In the genomic region with DNA sequence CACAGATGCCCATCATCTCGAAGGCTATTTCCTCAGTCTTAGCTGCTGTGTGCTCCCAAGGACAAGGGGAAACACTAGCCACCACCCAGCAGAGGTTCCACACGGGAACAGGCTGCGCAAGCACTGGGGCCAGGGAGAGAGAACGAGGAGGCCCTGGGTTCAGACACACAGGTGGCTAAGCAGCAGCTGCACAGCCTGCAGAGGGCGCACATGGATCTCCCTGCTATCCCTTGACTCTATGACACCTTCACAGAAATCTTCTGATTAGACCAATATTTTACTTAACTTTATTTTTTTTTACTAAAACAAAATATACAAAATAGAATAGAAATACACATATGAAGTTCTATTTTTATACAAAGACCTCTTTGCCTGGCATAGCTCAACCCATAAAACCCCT, we compare ENCODE assay signal across 14 mouse cellular contexts. TPM values are rescaled to one million over a fixed set of nuclear protein-coding genes. Genes with fewer than 3 reads are reported as not detected.
DNase-seq lines count a peak whose midpoint lies in the region; ATAC-seq and TF ChIP-seq lines count a peak whose summit lies in the region.
"Had no signal": no experiment of that assay in that cellular context is flagged by ENCODE, and none has a peak within 500 bp of the region (broad histone marks: within the 10 kb centered on the region; RNA-seq: fewer than 3 reads in every experiment).

No protein-coding gene starts in this region.

- no peak overlapping the region for H3K4me2 ChIP-seq in midbrain, postnatal 0 days (ENCODE audit: low read depth, low read length, poor library complexity, severe bottlenecking)
- H3K4me2 ChIP-seq in forebrain, embryonic 16.5 days (ENCODE audit: low read length) = no peak overlapping the region

- H3K27ac ChIP-seq in heart, adult 2 months = no peak overlapping the region
- H3K27ac ChIP-seq in midbrain, postnatal 0 days (ENCODE audit: low read depth, low read length) = no peak overlapping the region
- no peak overlapping the region for H3K27ac ChIP-seq in midbrain, embryonic 10.5 days (replicated peaks)
- H3K27ac ChIP-seq in forebrain, embryonic 16.5 days (ENCODE audit: low read length) = no peak overlapping the region

- TF ChIP-seq EP300 in heart, adult 2 months (IDR thresholded peaks at IDR 0.05; ENCODE audit: insufficient read depth, low read depth, low read length) = no peak

- H3K27me3 ChIP-seq in heart, adult 2 months (ENCODE audit: control insufficient read depth, insufficient read depth, low read length) = no peaks in the 10 kb centered on the region; the same call in 1 of the 2 replicates
- H3K27me3 ChIP-seq in midbrain, postnatal 0 days (ENCODE audit: insufficient read depth, low read length) = no peaks in the 10 kb centered on the region
- H3K27me3 ChIP-seq in midbrain, embryonic 10.5 days (ENCODE audit: low read depth, poor library complexity, severe bottlenecking) = no peaks in the 10 kb centered on the region; the same call in 1 of the 2 replicates
- H3K27me3 ChIP-seq in forebrain, embryonic 16.5 days (replicated peaks; ENCODE audit: control insufficient read depth, insufficient read depth, low read length) = no peaks in the 10 kb centered on the region

- no peak overlapping the region for H3K9ac ChIP-seq in heart, adult 2 months (ENCODE audit: low read depth, low read length)
- H3K9ac ChIP-seq in midbrain, postnatal 0 days (replicated peaks; ENCODE audit: low read length, poor library complexity, severe bottlenecking) = no peak overlapping the region
- no peak overlapping the region for H3K9ac ChIP-seq in forebrain, embryonic 16.5 days (replicated peaks; ENCODE audit: low read depth, low read length)

- peaks cover 2% of the 10 kb centered on the region; the same call in 1 of the 2 replicates for H3K4me1 ChIP-seq in heart, adult 2 months (ENCODE audit: control insufficient read depth, insufficient read depth, low read length)
- H3K4me1 ChIP-seq in midbrain, postnatal 0 days (ENCODE audit: insufficient read depth, low read length) = no peaks in the 10 kb centered on the region
- peaks cover 11% of the 10 kb centered on the region for H3K4me1 ChIP-seq in midbrain, embryonic 10.5 days
- no peaks in the 10 kb centered on the region for H3K4me1 ChIP-seq in forebrain, embryonic 16.5 days (replicated peaks; ENCODE audit: control insufficient read depth, insufficient read depth, low read length)

- ATAC-seq in midbrain, postnatal 0 days (ENCODE audit: low FRiP score) = no peak
- ATAC-seq in forebrain, embryonic 16.5 days = no peak
- ATAC-seq: Patski had no signal

- H3K36me3 ChIP-seq in heart, adult 2 months (ENCODE audit: control insufficient read depth, insufficient read depth, low read length) = no peaks in the 10 kb centered on the region
- H3K36me3 ChIP-seq in midbrain, postnatal 0 days (ENCODE audit: insufficient read depth, low read length) = no peaks in the 10 kb centered on the region
- H3K36me3 ChIP-seq in midbrain, embryonic 10.5 days = no peaks in the 10 kb centered on the region
- no peaks in the 10 kb centered on the region for H3K36me3 ChIP-seq in forebrain, embryonic 16.5 days (ENCODE audit: control insufficient read depth, insufficient read depth)

- H3K4me3 ChIP-seq in heart, adult 2 months = no peak overlapping the region
- H3K4me3 ChIP-seq in midbrain, postnatal 0 days (ENCODE audit: low read depth, low read length) = no peak overlapping the region
- H3K4me3 ChIP-seq in midbrain, embryonic 10.5 days = no peak overlapping the region
- H3K4me3 ChIP-seq in forebrain, embryonic 16.5 days (replicated peaks; ENCODE audit: low read length) = no peak overlapping the region

- DNase-seq in heart, adult 2 months = no peak
- DNase-seq in heart, adult 9 months (ENCODE audit: low spot score in 2 of 2) = no peak
- DNase-seq in midbrain, postnatal 0 days (ENCODE audit: low spot score) = no peak
- no peak for DNase-seq in midbrain, embryonic 10.5 days (ENCODE audit: low spot score)
- DNase-seq in ZHBTc4 (ENCODE audit: low read depth, low spot score) = peak; percentile 21
- peak; percentile 5 for DNase-seq in thymus, postnatal 0 days (ENCODE audit: low spot score)
- no peak for DNase-seq in gastrocnemius, postnatal 10 days

- H3K79me2 ChIP-seq in heart, adult 2 months (replicated peaks; ENCODE audit: control insufficient read depth, insufficient read depth, low read length) = no peaks in the 10 kb centered on the region

- TF ChIP-seq POLR2A in heart, adult 2 months (IDR thresholded peaks at IDR 0.05; ENCODE audit: insufficient read depth, low read depth, low read length) = no peak

- WGBS in heart, adult 2 months = 62% methylated on average over 5 of the region's 5 CpGs
- WGBS in midbrain, postnatal 0 days = 61% methylated on average over 5 of the region's 5 CpGs
- WGBS in midbrain, embryonic 10.5 days = 73% methylated on average over 5 of the region's 5 CpGs
- 62% methylated on average over 5 of the region's 5 CpGs for WGBS in forebrain, embryonic 16.5 days

- no peaks in the 10 kb centered on the region for H3K9me3 ChIP-seq in midbrain, postnatal 0 days (ENCODE audit: low read length)
- no peaks in the 10 kb centered on the region; the same call in 1 of the 2 replicates for H3K9me3 ChIP-seq in midbrain, embryonic 10.5 days (replicated peaks)
- no peaks in the 10 kb centered on the region for H3K9me3 ChIP-seq in forebrain, embryonic 16.5 days (ENCODE audit: control insufficient read depth, low read length)

- intact Hi-C loops in heart, adult 2 months (cut with DNase I) = no loop called here

- peak; percentile 34 for TF ChIP-seq CTCF in heart, adult 2 months (IDR thresholded peaks at IDR 0.05)
- peak; percentile 47 for TF ChIP-seq CTCF in midbrain, postnatal 0 days (IDR thresholded peaks at IDR 0.05)

RNA-seq across cellular contexts. Expression of gene BC051142, which starts 1.3 kb away (rescaled TPM):
- not detected for total RNA-seq in heart, adult 2 months (2021)
- polyA plus RNA-seq in heart, adult 2 months (2012; rRNA removed) = 0.94 and 1.1 TPM in 2 replicates
- 2.0 and 9.2 TPM in 2 replicates for total RNA-seq in midbrain, postnatal 0 days (2014; rRNA removed)
- polyA plus RNA-seq in midbrain, postnatal 0 days (2015; fragmentation: Nextera tagmentation; extraction: Ambion mirVana) = 6.7 and 7.8 TPM in 2 replicates
- 1.8 and 3.1 TPM in 2 replicates for polyA plus RNA-seq in midbrain, embryonic 10.5 days (2016; fragmentation: Nextera tagmentation; extraction: Ambion mirVana)
- polyA plus RNA-seq in thymus, postnatal 0 days (2015; fragmentation: Nextera tagmentation; extraction: Ambion mirVana) = 0.71 and 0.94 TPM in 2 replicates
- 2.6 and 4.4 TPM in 2 replicates for polyA plus RNA-seq in forebrain, embryonic 16.5 days (2015; fragmentation: Nextera tagmentation; extraction: Ambion mirVana)
- total RNA-seq in gastrocnemius, postnatal 10 days (2021) = under 1 TPM; 0.36 to 0.42 TPM
- polyA plus RNA-seq: heart, embryonic 14.5 days; Patski had no signal

RNA-seq across cellular contexts. Expression of gene Btnl1, which starts 20.4 kb away (rescaled TPM):
- total RNA-seq in heart, adult 2 months (2021) = not detected
- polyA plus RNA-seq in heart, adult 2 months (2012; rRNA removed) = not detected in 2 replicates
- not detected in 2 replicates for total RNA-seq in midbrain, postnatal 0 days (2014; rRNA removed)
- not detected in 2 replicates for polyA plus RNA-seq in midbrain, postnatal 0 days (2015; fragmentation: Nextera tagmentation; extraction: Ambion mirVana)
- not detected in 2 replicates for polyA plus RNA-seq in midbrain, embryonic 10.5 days (2016; fragmentation: Nextera tagmentation; extraction: Ambion mirVana)
- 0.27 and 0.29 TPM in 2 replicates for polyA plus RNA-seq in thymus, postnatal 0 days (2015; fragmentation: Nextera tagmentation; extraction: Ambion mirVana)
- polyA plus RNA-seq in forebrain, embryonic 16.5 days (2015; fragmentation: Nextera tagmentation; extraction: Ambion mirVana) = not detected in 2 replicates
- not detected for total RNA-seq in gastrocnemius, postnatal 10 days (2021)
- polyA plus RNA-seq: embryonic facial prominence, embryonic 14.5 days; heart, embryonic 14.5 days; hindbrain, embryonic 16.5 days; limb, embryonic 11.5 days; neural tube, embryonic 11.5 days; Patski had no signal

RNA-seq across cellular contexts. Expression of gene Btnl2, which starts 42.7 kb away (rescaled TPM):
- under 1 TPM; 0.41 to 0.44 TPM for total RNA-seq in heart, adult 2 months (2021)
- polyA plus RNA-seq in heart, adult 2 months (2012; rRNA removed) = 0.26 and 0.31 TPM in 2 replicates
- not detected in 2 replicates for total RNA-seq in midbrain, postnatal 0 days (2014; rRNA removed)
- not detected in 2 replicates for polyA plus RNA-seq in midbrain, postnatal 0 days (2015; fragmentation: Nextera tagmentation; extraction: Ambion mirVana)
- polyA plus RNA-seq in midbrain, embryonic 10.5 days (2016; fragmentation: Nextera tagmentation; extraction: Ambion mirVana) = 0.04 TPM in 1 of 2 replicates, not detected in the other
- polyA plus RNA-seq in thymus, postnatal 0 days (2015; fragmentation: Nextera tagmentation; extraction: Ambion mirVana) = 0.22 and 0.27 TPM in 2 replicates
- polyA plus RNA-seq in forebrain, embryonic 16.5 days (2015; fragmentation: Nextera tagmentation; extraction: Ambion mirVana) = not detected in 2 replicates
- total RNA-seq in gastrocnemius, postnatal 10 days (2021) = under 1 TPM; 0.40 to 0.81 TPM
- polyA plus RNA-seq: embryonic facial prominence, embryonic 14.5 days; heart, embryonic 14.5 days; hindbrain, embryonic 16.5 days; limb, embryonic 11.5 days; neural tube, embryonic 11.5 days; Patski had no signal

Comparison
In these comparisons a context has a peak if more than half of its experiments do, and no peak if none do; other contexts are left out.
1. DNase-seq: peak in ZHBTc4 (single experiment) and thymus, postnatal 0 days (single experiment); none in heart, adult 2 months (0 of 2), heart, adult 9 months (0 of 2), midbrain, postnatal 0 days (single experiment), midbrain, embryonic 10.5 days (single experiment) and gastrocnemius, postnatal 10 days (single experiment).